Mouse (Mus musculus) brain, embryonic 14.5 days (tissue): ENCODE results near the gene Pecam1.

Experiments used
- CTCF ChIP-seq: fragments of 200-500 bp; IDR thresholded peaks from 2 replicates; pipeline ENCODE4 v1.5.1; 2012; ENCODE audit warnings: inconsistent platforms, mild to moderate bottlenecking, moderate library complexity, borderline replicate concordance; ENCODE audit not compliant: insufficient read depth, insufficient read length; ENCODE audit errors: extremely low read depth
- POLR2A ChIP-seq: fragments of 200-500 bp; IDR thresholded peaks from 2 replicates; pipeline ENCODE4 v1.6.1; 2012; ENCODE audit warnings: mild to moderate bottlenecking, inconsistent platforms, borderline replicate concordance; ENCODE audit not compliant: poor library complexity, insufficient read depth, insufficient read length, severe bottlenecking; ENCODE audit errors: extremely low read depth

- no peak for TF ChIP-seq CTCF
- TF ChIP-seq POLR2A = no peak
Measured at GRCm38 (mm10) chr11:106759028-106759427, 8.6 kb upstream of the Pecam1 start.
